Mouse (Mus musculus) adrenal gland (tissue): ENCODE measurements around the gene Atg9b.

Experiments
- intact Hi-C: fragments of 180-260 bp; cut with DNase I; formaldehyde crosslinking; loops from one replicate; pipeline ENCODE4 v1.15.1; 2025
- long read RNA-seq, 2 experiments: library from polyadenylated mRNA; unstranded; transcript quantifications; one replicate each; pipeline ENCODE4 v2.0.0; 2020; ENCODE audit warnings: borderline replicate concordance in 1 of 2; ENCODE audit not compliant: insufficient replicate concordance in 1 of 2

The Atg9b gene
- long read RNA-seq, experiment 1 = 0 reads
- long read RNA-seq, experiment 2 = 0 reads

- intact Hi-C loops = no loop called here
Measured at GRCm38 (mm10) chr5:24391864-24392263, at the start of gene Atg9b. Gene Atg9b (minus strand): TSS chr5:24392143.

DNA sequence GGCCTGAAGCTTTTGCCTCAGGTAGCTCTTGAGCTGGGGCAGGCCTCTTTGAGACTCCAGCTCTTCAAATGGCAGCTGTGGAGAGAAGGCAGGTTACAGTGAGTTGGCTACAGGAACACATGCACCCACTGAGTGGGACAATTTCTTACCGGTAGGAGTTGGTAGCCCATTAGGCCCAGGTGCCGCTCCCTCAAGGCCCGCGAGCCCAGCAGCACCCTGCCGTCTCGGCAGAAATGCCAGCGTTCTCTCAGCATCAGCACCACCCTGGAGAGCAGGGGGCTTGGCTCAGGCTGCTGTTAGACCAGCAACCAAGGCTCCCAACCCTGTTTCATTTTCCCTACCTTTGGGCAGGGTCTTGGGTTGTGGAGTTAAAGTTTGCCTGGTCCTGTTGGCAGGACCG lies 49.2 kb upstream of the Atg9b start:
- intact Hi-C loops = no loop called here

- intact Hi-C loops = no loop called here
Measured at GRCm38 (mm10) chr5:24433993-24434392, 42.0 kb upstream of the Atg9b start.

DNA sequence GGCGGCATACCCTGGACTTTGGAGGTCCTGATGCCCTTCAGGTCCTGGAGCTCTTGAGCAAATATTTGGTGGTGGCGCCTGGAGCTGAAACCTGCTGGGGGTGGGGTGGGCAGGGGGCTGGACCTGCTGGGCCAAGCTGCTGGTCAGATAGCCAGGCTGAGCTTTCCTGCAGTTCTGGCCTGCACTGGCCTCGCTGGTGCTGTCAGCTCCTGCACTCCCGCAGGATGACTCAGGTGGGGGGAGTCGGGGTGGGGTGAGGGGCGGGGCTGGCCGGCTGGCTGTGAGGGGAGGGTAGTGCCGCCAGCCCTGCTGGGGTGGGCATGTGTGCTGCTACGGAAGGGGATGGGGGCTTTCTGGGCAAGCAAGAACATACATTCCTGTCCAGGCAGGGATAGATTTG lies 36.7 kb upstream of the Atg9b start:
- intact Hi-C loops = no loop called here

DNA sequence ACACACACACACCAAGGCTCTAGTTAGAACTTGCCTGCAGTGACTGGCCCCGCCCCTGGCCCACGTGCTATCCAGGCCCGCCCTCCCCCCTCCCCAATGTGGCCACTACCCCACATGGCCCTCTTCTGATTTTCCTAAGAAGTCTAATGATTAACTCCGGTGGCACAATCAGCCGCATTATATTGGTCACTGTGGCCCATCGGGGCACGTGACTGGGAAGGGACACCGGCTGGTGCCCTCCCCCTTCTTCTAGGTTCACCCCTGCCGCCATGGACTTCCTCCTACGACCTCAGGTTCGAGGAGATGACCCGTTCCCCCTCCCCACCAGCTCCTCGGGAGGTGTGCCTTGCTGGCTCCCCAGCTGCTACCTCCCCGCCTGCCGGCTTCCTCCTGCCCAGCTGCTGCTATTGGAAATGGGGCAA lies 36.0 kb upstream of the Atg9b start:
- intact Hi-C loops = no loop called here

- intact Hi-C loops = no loop called here
Measured at GRCm38 (mm10) chr5:24427285-24427633, 35.3 kb upstream of the Atg9b start.

DNA sequence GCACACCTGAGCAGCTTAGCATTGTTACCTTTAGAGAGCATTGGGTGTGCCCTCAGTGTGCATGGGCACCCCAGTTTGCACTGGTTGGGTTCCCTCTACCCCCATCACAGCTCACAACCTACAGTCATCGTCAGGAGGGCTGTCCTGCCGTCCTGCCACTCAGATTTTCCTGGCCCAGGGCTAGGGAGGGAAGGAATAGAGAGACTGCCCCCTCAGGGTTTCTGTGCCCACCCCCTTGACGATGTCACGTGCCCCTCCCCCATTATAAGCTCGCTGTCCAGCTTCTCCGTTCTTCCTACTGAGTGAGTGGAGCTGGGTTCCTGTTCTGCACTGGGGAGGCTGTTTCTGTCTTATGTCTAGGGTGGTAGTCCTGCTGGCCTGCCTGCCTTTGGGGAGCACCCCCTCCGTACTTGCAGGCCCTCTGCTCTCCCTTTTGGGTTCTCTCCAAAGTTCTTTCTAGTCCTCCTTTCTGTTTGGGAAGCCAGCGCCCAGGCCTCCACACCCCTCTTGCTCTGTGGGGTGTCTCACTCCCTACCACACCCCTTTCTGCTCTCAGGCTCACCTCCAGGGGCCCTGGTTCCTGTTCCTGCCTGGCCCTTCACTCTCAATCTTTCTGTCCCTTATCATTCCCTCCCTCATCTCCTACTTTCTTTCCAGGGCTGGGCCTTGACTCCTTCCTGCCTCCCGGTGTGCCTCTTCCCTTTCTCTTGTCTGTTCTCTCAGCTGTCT lies 34.8 kb upstream of the Atg9b start:
- intact Hi-C loops = no loop called here

- intact Hi-C loops = no loop called here
Measured at GRCm38 (mm10) chr5:24426037-24426432, 34.1 kb upstream of the Atg9b start.

DNA sequence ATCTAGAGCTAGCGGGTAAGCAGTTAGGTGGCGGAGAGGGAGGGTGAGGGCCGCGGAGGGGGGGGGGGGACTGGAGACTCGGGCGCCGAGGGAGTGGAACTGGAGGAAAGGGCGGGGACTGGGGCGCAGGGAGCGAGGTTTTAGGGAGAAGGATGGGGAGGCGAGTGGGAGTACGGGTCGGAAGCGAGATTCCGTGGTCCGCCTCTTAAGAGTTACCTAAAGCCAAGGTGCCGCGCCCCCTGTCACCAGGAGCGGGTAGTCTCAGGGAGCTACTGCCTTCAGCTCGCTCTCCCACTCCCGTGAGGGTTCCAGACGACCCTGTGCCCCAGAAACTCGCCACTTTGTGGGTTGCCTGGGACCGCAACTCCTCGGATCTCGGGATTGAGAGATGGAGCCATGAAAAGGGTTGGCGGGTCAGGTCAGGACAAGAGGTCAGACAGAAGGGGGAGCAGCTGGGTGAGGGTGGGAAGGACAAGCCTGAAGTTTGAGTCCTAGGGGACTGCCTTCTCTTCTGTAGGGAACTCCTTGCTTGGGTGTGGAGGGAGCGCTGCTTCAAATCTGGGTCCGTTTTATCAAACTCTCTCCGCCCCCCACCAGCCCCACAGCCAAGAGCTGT lies 33.6 kb upstream of the Atg9b start:
- intact Hi-C loops = no loop called here

DNA sequence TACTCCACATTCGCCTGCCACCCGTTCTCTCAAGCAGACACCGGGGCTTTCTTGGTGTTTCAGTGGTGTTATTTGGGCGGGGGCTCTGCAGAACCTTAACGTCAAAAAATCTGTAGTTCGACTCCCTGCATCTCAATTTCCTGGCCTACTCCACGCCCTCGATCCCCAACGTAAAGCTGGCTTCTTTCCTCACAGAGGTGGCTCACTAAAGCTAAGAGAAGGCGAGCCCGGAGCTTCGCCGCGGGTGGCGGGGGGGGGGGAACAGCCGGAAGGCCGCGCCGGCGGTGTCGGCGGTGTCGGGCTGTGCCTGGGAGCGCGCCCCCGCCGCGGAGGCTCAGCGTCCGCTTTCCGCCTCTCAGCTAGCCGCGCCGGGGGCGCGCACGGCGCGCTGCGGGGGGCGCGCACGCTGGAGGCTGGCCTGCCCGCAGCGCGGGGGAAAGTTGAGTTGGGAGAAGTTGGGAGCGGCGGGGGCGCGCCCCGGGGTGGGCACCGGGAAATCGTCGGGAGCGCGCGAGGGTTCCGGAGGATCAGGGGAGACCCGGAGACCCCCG lies 33.0 kb upstream of the Atg9b start:
- intact Hi-C loops = no loop called here

GRCm38 (mm10) chr5:24424004-24424781 lies 32.2 kb upstream of the Atg9b start:
- intact Hi-C loops = no loop called here

- intact Hi-C loops = no loop called here
Measured at GRCm38 (mm10) chr5:24423129-24424003, 31.4 kb upstream of the Atg9b start, which contains the start of the genes Cdk5 and Slc4a2. Gene Cdk5 (minus strand): TSS chr5:24423530. Gene Slc4a2 (plus strand): TSS chr5:24423837.

GRCm38 (mm10) chr5:24420381-24420780 lies 28.4 kb upstream of the Atg9b start:
- intact Hi-C loops = no loop called here

GRCm38 (mm10) chr5:24417587-24417986 lies 25.6 kb upstream of the Atg9b start:
- intact Hi-C loops = no loop called here

- intact Hi-C loops = no loop called here
Measured at GRCm38 (mm10) chr5:24416222-24416736, 24.3 kb upstream of the Atg9b start.

DNA sequence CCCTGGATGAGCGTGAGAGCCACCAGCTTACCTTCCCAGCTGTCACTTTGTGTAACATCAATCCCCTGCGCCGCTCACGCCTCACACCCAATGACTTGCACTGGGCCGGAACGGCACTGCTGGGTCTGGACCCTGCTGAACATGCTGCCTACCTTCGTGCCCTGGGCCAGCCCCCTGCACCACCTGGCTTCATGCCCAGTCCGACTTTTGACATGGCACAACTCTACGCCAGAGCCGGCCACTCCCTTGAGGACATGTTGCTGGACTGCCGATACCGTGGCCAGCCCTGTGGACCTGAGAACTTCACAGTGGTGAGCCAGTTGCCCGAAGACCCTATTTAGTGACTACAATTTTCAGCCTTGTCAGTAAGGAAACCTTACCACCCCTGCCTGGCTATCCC lies 22.0 kb upstream of the Atg9b start:
- intact Hi-C loops = no loop called here

- intact Hi-C loops = no loop called here
Measured at GRCm38 (mm10) chr5:24413042-24413693, 21.2 kb upstream of the Atg9b start, which contains the start of gene Asic3. Gene Asic3 (plus strand): TSS chr5:24413392.

GRCm38 (mm10) chr5:24412063-24412462 lies 20.1 kb upstream of the Atg9b start:
- intact Hi-C loops = no loop called here

- intact Hi-C loops = no loop called here
Measured at GRCm38 (mm10) chr5:24409466-24409865, 17.5 kb upstream of the Atg9b start.

DNA sequence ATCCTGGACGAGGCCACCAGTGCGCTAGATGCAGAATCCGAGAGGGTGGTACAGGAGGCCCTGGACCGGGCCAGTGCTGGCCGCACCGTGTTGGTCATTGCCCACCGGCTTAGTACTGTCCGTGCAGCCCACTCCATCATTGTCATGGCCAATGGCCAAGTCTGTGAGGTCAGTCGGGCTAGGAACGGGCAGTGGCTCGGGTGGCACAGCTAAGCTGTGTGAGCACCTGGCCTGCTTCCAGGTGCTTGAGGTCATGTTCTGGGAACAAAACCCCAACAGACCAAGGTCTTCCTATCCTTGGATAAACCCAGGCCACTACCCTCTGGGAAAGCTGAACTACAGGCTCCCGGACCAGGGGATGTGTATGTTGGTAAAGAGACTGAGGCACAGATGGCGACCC lies 16.7 kb upstream of the Atg9b start:
- intact Hi-C loops = no loop called here
